Mouse (Mus musculus) embryonic facial prominence, embryonic 15.5 days (tissue): Measurements from ENCODE around the gene Adamts8. TPM values are rescaled to one million over a fixed set of nuclear protein-coding genes. Genes with fewer than 3 reads are reported as not detected.

Experiments
- ATAC-seq: fragments of 200-750 bp; cut with Nextera tagmentation; 2 replicates; pipeline ENCODE4 v1.8.0; 2017; ENCODE audit warnings: low read depth, moderate TSS enrichment; ENCODE audit not compliant: insufficient number of reproducible peaks, low FRiP score, low TSS enrichment
- H3K27ac ChIP-seq: fragments of 300-500 bp; sonication (generic); replicated peaks from 2 replicates; pipeline ENCODE4 v1.5.1; 2015; ENCODE audit warnings: mild to moderate bottlenecking, inconsistent platforms
- H3K27me3 ChIP-seq: fragments of 300-500 bp; sonication (generic); 2 replicates; pipeline ENCODE4 v1.6.1; 2015; ENCODE audit warnings: inconsistent platforms
- H3K36me3 ChIP-seq: fragments of 300-500 bp; sonication (generic); 2 replicates; pipeline ENCODE4 v1.6.1; 2015; ENCODE audit warnings: mild to moderate bottlenecking, inconsistent platforms
- H3K4me1 ChIP-seq: fragments of 300-500 bp; sonication (generic); 2 replicates; pipeline ENCODE4 v1.6.1; 2015; ENCODE audit warnings: inconsistent platforms
- H3K4me2 ChIP-seq: fragments of 300-500 bp; sonication (generic); replicated peaks from 2 replicates; pipeline ENCODE4 v1.6.1; 2015; ENCODE audit warnings: mild to moderate bottlenecking, inconsistent platforms
- H3K4me3 ChIP-seq: fragments of 300-500 bp; sonication (generic); replicated peaks from 2 replicates; pipeline ENCODE4 v1.5.1; 2015; ENCODE audit warnings: mild to moderate bottlenecking, inconsistent platforms
- H3K9ac ChIP-seq: fragments of 300-500 bp; sonication (generic); 2 replicates; pipeline ENCODE4 v1.6.1; 2015; ENCODE audit warnings: inconsistent platforms
- H3K9me3 ChIP-seq: fragments of 300-500 bp; sonication (generic); replicated peaks from 2 replicates; pipeline ENCODE4 v1.6.1; 2016; ENCODE audit warnings: inconsistent platforms
- WGBS: fragments of 180-500 bp; shearing (Covaris S2); methylation state at CpG from one replicate; pipeline ENCODE4 v1.1.7; 2015; 5-methylcytosine and 5-hydroxymethylcytosine counted together
- polyA plus RNA-seq: library from polyadenylated mRNA; unstranded; fragments of >200 nt; fragmentation: Nextera tagmentation; extraction: Ambion mirVana; gene quantifications from 2 replicates; pipeline ENCODE4 v1.2.1, GENCODE M21; 2015

The Adamts8 gene
- 5.1 and 5.3 TPM in 2 replicates for polyA plus RNA-seq

- no peak within 1 kb of the TSS for H3K27ac ChIP-seq
- H3K4me2 ChIP-seq: peak within 1 kb of the TSS; percentile 100
- H3K4me3 ChIP-seq: peak within 1 kb of the TSS; percentile 59
- H3K9ac ChIP-seq: peak within 1 kb of the TSS; percentile 43
- H3K4me1 ChIP-seq: peaks cover 20% of the 10 kb centered on the region; the same call in 1 of the 2 replicates
- H3K27me3 ChIP-seq: peaks cover 63% of the 10 kb centered on the region
- no peaks in the 10 kb centered on the region for H3K36me3 ChIP-seq
- WGBS: 0% methylated on average over 96 of the region's 96 CpGs
- no peaks in the 10 kb centered on the region for H3K9me3 ChIP-seq
- peak; percentile 62 for ATAC-seq
Observed at GRCm38 (mm10) chr9:30942512-30943313, at the start of gene Adamts8. TSS of gene Adamts8 (plus strand) at chr9:30942562.

- no peak overlapping the region for H3K9ac ChIP-seq
- no peak overlapping the region for H3K4me2 ChIP-seq
- no peaks in the 10 kb centered on the region for H3K9me3 ChIP-seq
- H3K4me1 ChIP-seq: peaks cover 16% of the 10 kb centered on the region
- 75% methylated on average over 3 of the region's 3 CpGs for WGBS
- no peak overlapping the region for H3K4me3 ChIP-seq
- ATAC-seq: no peak
- H3K36me3 ChIP-seq: 0 out of 2 replicates have a peak, but pooled peaks cover 1% of the 10 kb centered on the region
- no peak overlapping the region for H3K27ac ChIP-seq
- no peaks in the 10 kb centered on the region for H3K27me3 ChIP-seq
Observed at GRCm38 (mm10) chr9:30895618-30896017, 46.7 kb upstream of the Adamts8 start.

GRCm38 (mm10) chr9:30896752-30897151, 45.6 kb upstream of the Adamts8 start:
- no peaks in the 10 kb centered on the region for H3K9me3 ChIP-seq
- H3K36me3 ChIP-seq: peaks cover 8% of the 10 kb centered on the region; the same call in 1 of the 2 replicates
- no peak overlapping the region for H3K9ac ChIP-seq
- no peaks in the 10 kb centered on the region for H3K27me3 ChIP-seq
- no peak overlapping the region for H3K4me2 ChIP-seq
- H3K27ac ChIP-seq: no peak overlapping the region
- 0 out of 2 replicates have a peak, but pooled peaks have one; percentile 60 for ATAC-seq
- H3K4me3 ChIP-seq: no peak overlapping the region
- WGBS: 54% methylated on average over 5 of the region's 5 CpGs
- H3K4me1 ChIP-seq: peaks cover 16% of the 10 kb centered on the region

GRCm38 (mm10) chr9:30897169-30897568, 45.2 kb upstream of the Adamts8 start:
- Histone ChIP-seq H3K9me3 (no peaks in the 10 kb centered on the region), H3K4me3 (no peak overlapping the region), H3K27ac (no peak overlapping the region), H3K27me3 (no peaks in the 10 kb centered on the region), H3K4me2 (no peak overlapping the region), H3K36me3 (peaks cover 12% of the 10 kb centered on the region; the same call in 1 of the 2 replicates), H3K9ac (no peak overlapping the region), H3K4me1 (peaks cover 16% of the 10 kb centered on the region)
- WGBS: 81% methylated on average over 2 of the region's 2 CpGs
- no peak for ATAC-seq

- H3K4me1 ChIP-seq: peaks cover 3% of the 10 kb centered on the region
- 94% methylated on average over 19 of the region's 19 CpGs for WGBS
- ATAC-seq: no peak
- H3K9me3 ChIP-seq: no peaks in the 10 kb centered on the region
- no peak overlapping the region for H3K4me3 ChIP-seq
- no peak overlapping the region for H3K27ac ChIP-seq
- peaks cover 25% of the 10 kb centered on the region; the same call in 1 of the 2 replicates for H3K36me3 ChIP-seq
- no peaks in the 10 kb centered on the region for H3K27me3 ChIP-seq
- no peak overlapping the region for H3K9ac ChIP-seq
- H3K4me2 ChIP-seq: no peak overlapping the region
Observed at GRCm38 (mm10) chr9:30902152-30902551, 40.2 kb upstream of the Adamts8 start.

GRCm38 (mm10) chr9:30902641-30903040, 39.7 kb upstream of the Adamts8 start:
- H3K4me1 ChIP-seq: 0 out of 2 replicates have a peak, but pooled peaks cover 3% of the 10 kb centered on the region
- H3K9ac ChIP-seq: no peak overlapping the region
- H3K36me3 ChIP-seq: peaks cover 25% of the 10 kb centered on the region; the same call in 1 of the 2 replicates
- H3K9me3 ChIP-seq: no peaks in the 10 kb centered on the region
- no peak overlapping the region for H3K4me2 ChIP-seq
- no peak overlapping the region for H3K27ac ChIP-seq
- H3K27me3 ChIP-seq: no peaks in the 10 kb centered on the region
- no peak for ATAC-seq
- no peak overlapping the region for H3K4me3 ChIP-seq
- WGBS: 95% methylated on average over 7 of the region's 7 CpGs

- Histone ChIP-seq H3K9me3 (no peaks in the 10 kb centered on the region), H3K9ac (no peak overlapping the region), H3K4me3 (no peak overlapping the region), H3K27ac (no peak overlapping the region), H3K4me2 (no peak overlapping the region), H3K4me1 (0 out of 2 replicates have a peak, but pooled peaks cover 3% of the 10 kb centered on the region), H3K27me3 (no peaks in the 10 kb centered on the region), H3K36me3 (peaks cover 25% of the 10 kb centered on the region; the same call in 1 of the 2 replicates)
- WGBS: 97% methylated on average over 5 of the region's 5 CpGs
- ATAC-seq: no peak
Observed at GRCm38 (mm10) chr9:30903266-30903665, 39.1 kb upstream of the Adamts8 start.

GRCm38 (mm10) chr9:30905861-30906260, 36.5 kb upstream of the Adamts8 start:
- Histone ChIP-seq H3K4me3 (no peak overlapping the region), H3K27ac (no peak overlapping the region), H3K4me1 (0 out of 2 replicates have a peak, but pooled peaks cover 3% of the 10 kb centered on the region), H3K9ac (no peak overlapping the region), H3K27me3 (no peaks in the 10 kb centered on the region), H3K36me3 (peaks cover 21% of the 10 kb centered on the region; the same call in 1 of the 2 replicates), H3K9me3 (no peaks in the 10 kb centered on the region), H3K4me2 (no peak overlapping the region)
- WGBS: 80% methylated on average over 10 of the region's 10 CpGs
- no peak for ATAC-seq

- Histone ChIP-seq H3K9me3 (no peaks in the 10 kb centered on the region), H3K36me3 (peaks cover 19% of the 10 kb centered on the region; the same call in 1 of the 2 replicates), H3K4me3 (no peak overlapping the region), H3K27ac (no peak overlapping the region), H3K4me2 (no peak overlapping the region), H3K4me1 (0 out of 2 replicates have a peak, but pooled peaks cover 3% of the 10 kb centered on the region), H3K9ac (no peak overlapping the region), H3K27me3 (no peaks in the 10 kb centered on the region)
- no peak for ATAC-seq
- WGBS: 83% methylated on average over 4 of the region's 4 CpGs
Observed at GRCm38 (mm10) chr9:30906426-30906825, 35.9 kb upstream of the Adamts8 start.

- H3K36me3 ChIP-seq: peaks cover 13% of the 10 kb centered on the region; the same call in 1 of the 2 replicates
- WGBS: 50% methylated on average over 5 of the region's 5 CpGs
- no peaks in the 10 kb centered on the region for H3K9me3 ChIP-seq
Observed at GRCm38 (mm10) chr9:30907677-30908295, 34.6 kb upstream of the Adamts8 start.

GRCm38 (mm10) chr9:30908296-30908690, 34.1 kb upstream of the Adamts8 start:
- Histone ChIP-seq H3K4me3 (no peak overlapping the region), H3K9me3 (no peaks in the 10 kb centered on the region), H3K9ac (no peak overlapping the region), H3K27me3 (no peaks in the 10 kb centered on the region), H3K36me3 (peaks cover 13% of the 10 kb centered on the region; the same call in 1 of the 2 replicates), H3K4me1 (0 out of 2 replicates have a peak, but pooled peaks cover 6% of the 10 kb centered on the region), H3K27ac (no peak overlapping the region), H3K4me2 (no peak overlapping the region)
- WGBS: 74% methylated on average over 5 of the region's 5 CpGs
- no peak for ATAC-seq

More at GRCm38 (mm10) chr9:30907677-30908295, 34.6 kb upstream of the Adamts8 start:
- no peak for ATAC-seq
- Histone ChIP-seq H3K4me2 (no peak overlapping the region), H3K27ac (no peak overlapping the region), H3K27me3 (no peaks in the 10 kb centered on the region), H3K9ac (no peak overlapping the region), H3K4me3 (no peak overlapping the region), H3K4me1 (0 out of 2 replicates have a peak, but pooled peaks cover 6% of the 10 kb centered on the region)
